Mouse (Mus musculus) lung, postnatal 10 days (tissue): ENCODE measurements around the gene Gpatch4.

Experiments used
- DNase-seq: peaks from one replicate; pipeline ENCODE4 v3.0.0; 2021

Gene Gpatch4

GRCm38 (mm10) chr3:88033506-88033905, 9.4 kb upstream of the Gpatch4 start:
- peak; percentile 40 for DNase-seq

DNA sequence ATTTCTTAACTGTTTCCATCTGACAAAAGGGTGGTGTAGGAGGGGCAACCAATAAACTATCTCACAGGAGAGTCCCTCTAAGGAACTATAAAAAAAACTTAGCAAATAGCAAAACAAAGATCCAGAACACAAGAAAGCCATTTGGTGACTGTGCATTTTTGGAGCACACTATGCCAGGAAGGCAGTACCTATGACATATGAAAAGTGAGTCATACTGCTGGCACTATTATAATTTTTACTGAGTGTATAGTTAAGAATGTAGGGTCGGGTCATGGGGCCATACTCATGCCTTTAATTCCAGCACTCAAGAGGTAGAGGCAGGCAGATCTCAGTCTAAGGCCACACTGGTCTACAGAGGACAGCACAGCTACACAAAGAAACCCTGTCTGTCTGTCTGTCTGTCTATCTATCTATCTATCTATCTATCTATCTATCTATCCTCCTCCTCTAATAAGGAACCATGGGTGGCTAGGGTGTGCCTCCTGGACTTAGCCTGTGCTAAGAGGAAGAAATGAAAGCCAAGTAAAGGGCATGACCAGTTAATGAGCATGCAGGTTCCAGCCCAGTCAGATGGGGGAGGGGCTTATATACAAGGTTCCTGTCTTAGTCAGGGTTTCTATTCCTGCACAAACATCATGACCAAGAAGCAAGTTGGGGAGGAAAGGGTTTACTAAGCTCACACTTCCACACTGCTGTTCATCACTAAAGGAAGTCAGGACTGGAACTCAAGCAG, 7.2 kb upstream of the Gpatch4 start:
- no peak for DNase-seq

GRCm38 (mm10) chr3:88049532-88049931, 6.6 kb downstream of the Gpatch4 start:
- DNase-seq, result peak; percentile 30

DNA sequence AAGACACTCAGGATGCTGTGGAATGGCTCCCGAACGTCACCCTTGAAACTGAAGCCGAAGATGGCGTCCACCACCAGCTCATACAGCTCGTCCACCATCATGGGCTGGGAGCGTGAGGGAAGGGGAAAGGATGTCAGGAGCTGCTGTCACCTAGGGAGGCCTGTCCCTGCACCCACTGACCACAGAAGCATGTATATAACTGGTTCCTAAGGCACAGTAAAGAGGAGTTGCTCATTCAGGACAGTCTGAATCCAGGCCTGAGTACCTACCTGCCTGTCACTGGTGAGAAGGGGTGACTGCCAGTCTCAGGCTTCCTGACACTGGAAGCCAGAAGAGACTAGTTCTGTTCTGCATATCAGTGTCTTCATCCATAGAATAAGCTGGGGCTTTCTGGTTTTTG, 14.1 kb downstream of the Gpatch4 start:
- no peak for DNase-seq

DNA sequence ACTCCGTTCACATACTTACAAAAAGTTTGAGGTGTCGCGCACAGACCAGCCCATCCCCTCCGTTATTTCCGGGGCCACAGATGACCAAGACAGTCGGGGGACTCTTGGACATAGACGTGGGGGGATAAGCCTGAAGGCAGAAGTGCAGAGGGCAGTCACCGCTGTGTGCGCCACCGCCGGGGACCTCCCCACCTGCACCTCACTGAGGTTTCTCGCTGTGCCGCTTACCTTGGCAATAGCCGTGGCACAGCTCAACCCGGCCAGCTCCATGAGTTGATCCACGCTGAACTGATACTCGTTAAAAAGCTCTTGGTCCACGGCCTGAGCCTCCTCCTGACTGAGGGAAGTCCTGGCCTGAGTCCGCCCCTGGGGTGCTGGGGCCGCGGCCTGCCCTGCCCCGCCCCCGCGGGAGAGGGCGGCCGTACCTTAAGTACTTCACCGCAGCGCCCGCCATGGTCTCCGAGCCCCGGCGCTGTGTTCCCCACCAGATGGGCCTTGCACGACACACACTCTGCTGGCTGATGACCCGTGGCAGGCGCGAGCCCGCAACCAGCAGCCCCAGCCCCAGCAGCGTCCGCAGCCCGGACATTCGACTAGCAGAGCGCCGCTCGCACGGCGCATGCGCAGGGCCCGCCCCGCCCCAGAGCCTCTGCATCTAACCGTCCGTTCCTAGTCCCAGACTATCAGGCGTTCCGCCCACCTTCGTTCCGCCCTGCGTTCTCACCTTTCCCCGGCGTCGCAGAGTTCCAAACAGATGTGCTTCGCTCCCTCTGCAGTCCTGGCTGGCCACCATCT, 15.2 kb downstream of the Gpatch4 start, which contains the start of gene Naxe:
TSS of gene Naxe (minus strand) at position 594 of the 795 bp plus-strand sequence.
- DNase-seq, result peak; percentile 90

- DNase-seq, result peak; percentile 71
Measured at GRCm38 (mm10) chr3:88068386-88068785, 25.5 kb downstream of the Gpatch4 start.

DNA sequence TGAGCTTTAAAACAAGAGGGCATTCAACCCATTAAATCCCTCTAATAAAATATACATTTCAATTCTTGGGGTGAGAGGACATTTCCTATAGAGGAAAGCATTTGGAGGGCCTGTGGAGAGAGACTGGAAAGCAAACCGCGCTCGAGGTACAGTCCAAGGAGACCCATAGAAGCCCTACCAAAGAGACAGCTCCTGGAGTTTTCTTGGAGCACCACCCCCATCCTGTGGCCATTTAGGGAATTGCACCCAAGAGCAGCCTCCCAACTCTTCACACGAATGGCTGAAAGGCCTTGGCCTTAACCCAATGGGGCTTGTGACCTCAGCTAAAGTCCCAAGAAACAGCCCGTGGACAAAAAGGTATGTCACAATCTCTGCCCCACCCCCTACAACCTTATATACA, 28.9 kb downstream of the Gpatch4 start:
- DNase-seq, result peak; percentile 93

GRCm38 (mm10) chr3:88073631-88074030, 30.7 kb downstream of the Gpatch4 start:
- no peak for DNase-seq

DNA sequence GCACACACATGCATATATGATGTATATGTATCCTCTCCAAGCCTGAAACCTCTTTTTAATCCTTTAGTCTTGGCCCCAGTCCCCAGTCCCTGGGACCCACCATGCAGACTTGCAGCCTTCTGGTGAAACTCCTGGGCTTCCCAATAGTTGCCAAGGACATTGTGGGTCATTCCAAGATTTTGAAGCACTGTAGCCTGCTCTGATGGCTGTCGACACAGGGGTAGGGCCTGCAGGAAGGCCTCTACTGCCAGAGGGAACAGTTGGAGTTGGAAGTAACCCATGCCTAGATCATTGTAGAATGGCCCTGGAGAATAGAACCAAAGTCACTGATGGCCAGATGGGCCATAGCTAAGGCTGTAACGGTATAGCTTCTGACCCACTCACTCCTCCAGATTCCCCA, 31.4 kb downstream of the Gpatch4 start:
- DNase-seq, result no peak

DNA sequence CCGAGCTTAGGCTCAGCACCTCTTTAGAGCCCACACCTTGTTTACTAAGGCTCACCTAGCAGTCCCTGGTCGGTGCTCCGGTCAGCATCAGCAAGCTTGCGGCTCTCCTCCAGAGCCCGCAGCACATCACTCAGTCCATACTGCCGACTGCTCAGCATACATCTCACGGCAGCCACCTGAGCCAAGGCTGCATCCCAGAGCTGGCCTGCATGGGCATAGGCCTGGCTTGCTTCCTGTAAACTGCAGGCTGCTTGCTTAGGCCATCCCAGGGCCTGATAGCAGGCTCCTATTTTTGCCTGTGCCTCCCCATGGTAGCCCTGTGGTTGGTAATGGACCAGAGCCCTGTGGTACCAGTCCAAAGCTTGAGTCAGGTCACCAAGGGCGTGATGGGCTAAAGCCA, 31.9 kb downstream of the Gpatch4 start:
- DNase-seq, result no peak

- no peak for DNase-seq
Measured at GRCm38 (mm10) chr3:88077441-88077840, 34.5 kb downstream of the Gpatch4 start.

DNA sequence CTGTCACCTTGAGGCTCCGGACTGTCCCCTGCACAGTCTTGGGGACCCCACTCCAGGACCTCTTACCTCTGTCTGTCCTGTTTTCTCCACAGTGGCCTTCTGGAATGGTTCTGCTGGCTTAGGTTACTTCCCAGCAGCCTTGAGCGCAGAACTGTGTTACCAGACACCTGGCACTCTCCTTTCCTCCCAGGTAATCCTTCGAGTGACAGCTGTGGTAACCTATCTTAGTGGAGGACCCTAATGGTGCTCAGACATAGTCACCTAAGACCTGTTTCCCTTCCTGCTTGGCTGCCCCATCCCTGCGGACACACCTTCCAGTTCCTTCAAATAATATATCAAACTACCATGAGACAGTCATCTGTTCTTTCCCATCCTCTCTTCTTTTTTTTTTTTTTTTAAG, 35.3 kb downstream of the Gpatch4 start, which contains the start of gene Ttc24:
TSS of gene Ttc24 (minus strand) at position 101 of the 400 bp plus-strand sequence.
- no peak for DNase-seq

- DNase-seq, result peak; percentile 95
Measured at GRCm38 (mm10) chr3:88081345-88082223, 38.7 kb downstream of the Gpatch4 start, which contains the start of gene Iqgap3. Iqgap3 (plus strand) TSS chr3:88081971.

DNA sequence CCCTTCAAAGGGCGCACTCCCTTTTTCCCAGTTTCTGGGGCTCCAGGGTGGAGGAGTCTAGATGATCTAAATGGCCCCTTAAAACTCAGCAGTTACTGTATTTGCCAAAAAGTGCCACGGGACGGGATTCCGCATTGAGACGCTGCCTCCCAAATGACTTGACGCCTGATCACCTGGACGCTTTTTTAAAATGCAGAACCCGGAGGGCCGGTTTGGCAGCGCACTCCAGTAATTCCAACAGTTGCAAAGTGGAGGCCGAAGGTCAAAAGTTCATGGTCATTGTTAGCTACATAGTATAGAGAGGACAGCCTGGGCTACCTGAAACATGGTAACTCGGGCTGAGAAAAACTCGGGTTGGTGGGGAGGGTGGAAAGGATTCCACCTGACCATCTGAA, 39.3 kb downstream of the Gpatch4 start:
- peak; percentile 23 for DNase-seq

DNA sequence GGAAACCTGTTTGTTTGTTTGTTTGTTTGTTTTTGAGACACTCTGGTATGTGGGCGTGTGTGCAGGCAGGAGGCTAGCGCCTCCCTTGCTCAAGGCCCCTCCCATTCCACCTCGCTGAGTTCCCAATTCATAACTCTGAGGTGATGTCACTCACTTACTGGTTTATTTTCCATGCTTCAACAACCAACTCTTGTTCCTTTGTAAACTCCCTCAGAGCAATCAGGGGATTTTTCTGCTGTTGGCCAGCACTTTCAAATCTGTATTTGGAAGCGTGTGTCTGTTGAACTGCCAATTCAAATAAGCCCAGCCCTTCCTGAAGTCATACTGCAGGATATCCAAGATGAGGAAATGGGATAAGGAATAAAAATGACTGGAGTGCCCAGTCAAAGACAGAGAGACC, 39.8 kb downstream of the Gpatch4 start:
- DNase-seq, result peak; percentile 64

DNA sequence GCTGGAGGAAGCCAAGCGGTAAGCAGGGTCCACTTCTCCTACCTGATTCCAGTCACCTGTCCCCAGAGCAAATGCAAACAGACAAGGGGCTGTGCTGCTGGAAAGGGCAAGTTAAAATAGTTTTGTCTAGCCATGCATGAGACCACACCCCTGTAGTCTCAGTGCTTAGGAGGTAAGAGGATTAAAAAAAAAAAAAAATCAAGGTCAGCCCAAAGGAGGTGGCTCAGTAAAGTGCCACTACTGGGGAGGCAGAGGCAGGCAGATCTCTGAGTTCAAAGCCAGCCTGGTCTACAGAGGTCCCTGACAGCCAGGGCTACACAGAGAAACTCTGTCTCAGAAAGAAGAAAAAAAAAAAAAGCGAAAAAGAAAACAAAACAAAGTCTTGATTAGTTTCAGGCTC, 41.1 kb downstream of the Gpatch4 start:
- DNase-seq, result no peak

DNA sequence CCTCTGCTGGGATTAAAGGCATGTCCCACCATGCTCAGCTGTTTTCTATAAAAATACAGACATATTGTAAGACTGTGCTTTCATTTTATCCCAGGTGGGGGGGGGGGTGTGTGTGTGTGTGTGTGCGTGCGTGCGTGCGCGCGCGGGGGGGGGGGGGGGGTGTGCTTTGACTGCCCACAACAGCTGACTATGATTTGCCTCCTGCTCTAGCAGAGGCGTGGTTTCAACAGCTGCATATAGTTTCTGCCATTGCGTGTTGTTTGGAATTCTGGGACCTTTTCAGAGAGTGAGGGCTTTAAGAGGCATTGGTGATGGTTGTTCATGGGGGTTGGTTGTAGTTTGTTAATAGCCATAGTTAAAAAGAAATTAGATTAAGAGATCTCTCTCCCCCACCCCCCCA, 42.6 kb downstream of the Gpatch4 start:
- no peak for DNase-seq

- DNase-seq, result peak; percentile 51
Measured at GRCm38 (mm10) chr3:88087688-88088087, 44.8 kb downstream of the Gpatch4 start.

GRCm38 (mm10) chr3:88090106-88090505, 47.2 kb downstream of the Gpatch4 start:
- DNase-seq, result no peak

GRCm38 (mm10) chr3:88090616-88091015, 47.7 kb downstream of the Gpatch4 start:
- no peak for DNase-seq

GRCm38 (mm10) chr3:88094126-88094525, 51.2 kb downstream of the Gpatch4 start:
- DNase-seq, result no peak

- DNase-seq, result no peak
Measured at GRCm38 (mm10) chr3:88097666-88098065, 54.8 kb downstream of the Gpatch4 start.

- no peak for DNase-seq
Measured at GRCm38 (mm10) chr3:88100251-88100650, 57.3 kb downstream of the Gpatch4 start.
